ENCODE assay signal across 7 mouse cellular contexts in the genomic region with DNA sequence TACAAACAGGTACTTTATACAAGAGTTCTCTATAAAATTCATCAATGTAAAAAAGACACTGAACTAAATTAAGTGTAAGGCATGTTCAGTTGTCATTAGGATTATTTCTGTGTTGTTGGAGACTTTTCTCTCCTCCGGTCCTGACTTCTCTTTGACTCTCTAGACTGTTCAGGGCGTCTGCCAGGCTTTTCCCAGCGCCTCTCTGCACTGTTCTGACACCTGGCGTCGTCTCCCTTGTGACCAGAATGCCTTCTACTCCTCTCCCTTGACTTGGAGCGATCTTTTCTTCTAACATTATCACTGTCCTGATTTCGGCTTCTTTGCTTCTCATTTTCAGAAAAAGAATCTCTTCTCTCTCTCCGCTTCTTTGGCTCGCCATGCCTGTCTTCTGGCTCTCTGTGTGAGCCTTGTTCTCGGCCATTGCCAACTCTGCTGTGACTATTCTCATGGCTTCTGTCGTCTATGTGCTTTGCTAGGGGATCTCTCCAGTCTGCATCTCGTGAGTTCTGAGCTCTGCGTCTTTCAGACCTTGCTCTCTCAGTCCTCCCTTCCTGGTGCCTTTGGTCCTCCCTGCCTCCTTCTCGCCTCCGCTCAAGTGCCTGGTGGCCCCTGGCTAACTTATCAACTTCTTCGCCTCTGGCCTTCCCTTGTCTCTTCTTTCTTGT. TPM values are rescaled to one million over a fixed set of nuclear protein-coding genes. Genes with fewer than 3 reads are reported as not detected.
DNase-seq lines count a peak whose midpoint lies in the region; TF ChIP-seq lines count a peak whose summit lies in the region.
"Not testable (repeated sequence)": the region's sequence is repeated elsewhere in the genome, so short reads cannot be mapped to it uniquely, and the experiment has no call there.

No protein-coding gene starts in this region.

- H3K4me1 ChIP-seq in cerebellum, adult 2 months (ENCODE audit: control insufficient read depth, insufficient read depth, low read length), result peaks cover 15% of the 10 kb centered on the region

- H3K27ac ChIP-seq in cerebellum, adult 2 months (ENCODE audit: insufficient read depth, low read length), result not testable (repeated sequence)
- 0 out of 2 replicates have a peak overlapping the region, but pooled peaks have one; percentile 52 for H3K27ac ChIP-seq in layer of hippocampus, adult 2 months

- not testable (repeated sequence) for H3K27me3 ChIP-seq in cerebellum, adult 2 months (ENCODE audit: control insufficient read depth, insufficient read depth, low read length)

- TF ChIP-seq CTCF in cerebellum, adult 2 months (IDR thresholded peaks at IDR 0.05; ENCODE audit: borderline replicate concordance, insufficient read depth, low read depth, low read length); layer of hippocampus, adult 2 months (conservative IDR thresholded peaks at IDR 0.05): not testable (repeated sequence)

- not testable (repeated sequence) for H3K4me3 ChIP-seq in cerebellum, adult 2 months (replicated peaks; ENCODE audit: insufficient read depth, low read depth, low read length); layer of hippocampus, adult 2 months

- DNase-seq in brain, adult 2 months (ENCODE audit: low read depth, low spot score), result peak; percentile 26
- DNase-seq in cerebellum, adult 11-12 months, result peak; percentile 33
- peak; percentile 36 to 40 for DNase-seq in cerebellum, adult 2 months
- peak; percentile 47 for DNase-seq in cerebellum, adult 9-10 months
- DNase-seq in cerebellum, postnatal 10 days, result peak; percentile 54 to 55
- peak; percentile 40 to 59 for DNase-seq in cerebellum, postnatal 25 days
- DNase-seq in layer of hippocampus, adult 2 months (ENCODE audit: low spot score in 2 of 2), result not testable (repeated sequence)

- 33% methylated on average over 16 of the region's 16 CpGs for WGBS in cerebellum, adult 2 months

- not testable (repeated sequence) for TF ChIP-seq POLR2A in cerebellum, adult 2 months (IDR thresholded peaks at IDR 0.05; ENCODE audit: borderline replicate concordance, insufficient read depth, low read length)

RNA-seq across cellular contexts. Expression of gene Cwc22, which starts 50.1 kb away (rescaled TPM):
- polyA plus RNA-seq in cerebellum, adult 2 months (2012; rRNA removed), result 29.8 and 30.3 TPM in 2 replicates
- total RNA-seq in layer of hippocampus, adult 2 months (2021), result 10 to 100 TPM; 26.7 to 29.7 TPM
